Mouse (Mus musculus) left cerebral cortex, adult 18-20 months (tissue): ENCODE results near the gene Nadk. TPM values are rescaled to one million over a fixed set of nuclear protein-coding genes. Genes with fewer than 3 reads are reported as not detected.
"Not testable (repeated sequence)": the region's sequence is repeated elsewhere in the genome, so short reads cannot be mapped to it uniquely, and the experiment has no call there.

ENCODE experiments used
- DNase-seq, 2 experiments: peaks; one replicate each; pipeline ENCODE4 v3.0.0; 2021 to 2022; ENCODE audit warnings: low spot score in 2 of 2, mixed read lengths in 1 of 2
- total RNA-seq, 2 experiments: library from RNA; stranded (reverse); gene quantifications; 2 replicates each; pipeline ENCODE4 v1.2.3; 2021

The Nadk gene
- total RNA-seq, 2 experiments from 2014 or later, result 57.5 to 57.7 TPM

- no peak for DNase-seq
Measured at GRCm38 (mm10) chr4:155568632-155569370, 6.6 kb downstream of the Nadk start.

- DNase-seq, result no peak
Measured at GRCm38 (mm10) chr4:155569818-155570217, 7.6 kb downstream of the Nadk start.

- DNase-seq, result not testable (repeated sequence)
Measured at GRCm38 (mm10) chr4:155570315-155570714, 8.1 kb downstream of the Nadk start.

- no peak for DNase-seq
Measured at GRCm38 (mm10) chr4:155571442-155571841, 9.3 kb downstream of the Nadk start.

- no peak for DNase-seq
Measured at GRCm38 (mm10) chr4:155573155-155573554, 11.0 kb downstream of the Nadk start.

GRCm38 (mm10) chr4:155573876-155574275 lies 11.7 kb downstream of the Nadk start:
- no peak for DNase-seq

- DNase-seq, result no peak
Measured at GRCm38 (mm10) chr4:155574931-155575330, 12.8 kb downstream of the Nadk start.

- no peak for DNase-seq
Measured at GRCm38 (mm10) chr4:155575521-155575920, 13.3 kb downstream of the Nadk start.

GRCm38 (mm10) chr4:155577132-155577531 lies 15.0 kb downstream of the Nadk start:
- no peak for DNase-seq

- DNase-seq, result no peak
Measured at GRCm38 (mm10) chr4:155577741-155578140, 15.6 kb downstream of the Nadk start.

- no peak for DNase-seq
Measured at GRCm38 (mm10) chr4:155578336-155579125, 16.4 kb downstream of the Nadk start.

GRCm38 (mm10) chr4:155580420-155580819 lies 18.2 kb downstream of the Nadk start:
- peak; percentile 41 to 77 for DNase-seq

GRCm38 (mm10) chr4:155582279-155582905 lies 20.2 kb downstream of the Nadk start:
- DNase-seq, result no peak

- DNase-seq, result no peak
Measured at GRCm38 (mm10) chr4:155589356-155589755, 27.2 kb downstream of the Nadk start.

GRCm38 (mm10) chr4:155591012-155591719 lies 29.0 kb downstream of the Nadk start:
- no peak for DNase-seq

GRCm38 (mm10) chr4:155593780-155594179 lies 31.6 kb downstream of the Nadk start:
- DNase-seq, result no peak

GRCm38 (mm10) chr4:155595777-155596176 lies 33.6 kb downstream of the Nadk start:
- DNase-seq, result no peak

GRCm38 (mm10) chr4:155596606-155597005 lies 34.4 kb downstream of the Nadk start:
- DNase-seq, result no peak

- DNase-seq, result no peak
Measured at GRCm38 (mm10) chr4:155598536-155598935, 36.4 kb downstream of the Nadk start.

- DNase-seq, result no peak
Measured at GRCm38 (mm10) chr4:155599901-155600825, 38.0 kb downstream of the Nadk start.
